Mouse (Mus musculus): ENCODE data around the gene Fyn. TPM values are rescaled to one million over a fixed set of nuclear protein-coding genes. Genes with fewer than 3 reads are reported as not detected.

Gene Fyn
- total and polyA plus RNA-seq, 2 experiments from 2014 or later: 10.8 to 24.1 TPM

DNA sequence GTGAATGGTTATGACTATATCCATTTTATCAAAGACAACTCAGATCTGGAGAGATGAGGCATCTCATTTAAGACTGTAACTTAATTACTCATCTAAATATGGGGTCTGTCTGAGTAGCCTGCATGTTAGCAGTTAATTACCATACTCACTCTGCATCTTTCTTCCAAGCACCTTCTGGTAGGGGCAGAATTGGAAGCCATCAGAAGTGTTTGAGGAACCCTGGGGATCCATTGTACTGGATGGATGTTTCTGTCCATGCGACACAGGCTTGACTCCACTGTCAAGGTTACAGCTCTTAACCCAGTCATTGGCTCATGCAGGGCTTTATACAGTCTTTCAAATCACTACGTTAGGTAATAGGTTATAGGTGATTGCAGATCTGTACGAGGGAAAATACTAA lies 57.4 kb downstream of the Fyn start:
- TF ChIP-seq CTCF (IDR thresholded peaks at IDR 0.05; ENCODE audit: low read depth) (no peak), EP300 (IDR thresholded peaks at IDR 0.05; ENCODE audit: low read depth) (no peak)
- Histone ChIP-seq H3K9ac (replicated peaks; ENCODE audit: low read depth, low read length) (no peak overlapping the region), H3K27me3 (ENCODE audit: control insufficient read depth, insufficient read depth, low read length) (no peaks in the 10 kb centered on the region), H3K9me3 (replicated peaks; ENCODE audit: control insufficient read depth, low read length) (no peaks in the 10 kb centered on the region), H3K4me1 (ENCODE audit: control insufficient read depth, insufficient read depth) (peaks cover 12% of the 10 kb centered on the region; the same call in 1 of the 2 replicates), H3K4me3 (ENCODE audit: low read depth, low read length) (no peak overlapping the region), H3K4me2 (ENCODE audit: low read depth, low read length) (no peak overlapping the region), H3K27ac (ENCODE audit: low read depth) (no peak overlapping the region), H3K36me3 (replicated peaks; ENCODE audit: control insufficient read depth, insufficient read depth, low read length) (peaks cover 3% of the 10 kb centered on the region; the same call in 1 of the 2 replicates)
- DNase-seq (ENCODE audit: low spot score) (no peak), ATAC-seq (ENCODE audit: insufficient read depth, low read depth) (no peak)
- 74% methylated on average over 3 of the region's 3 CpGs for WGBS

DNA sequence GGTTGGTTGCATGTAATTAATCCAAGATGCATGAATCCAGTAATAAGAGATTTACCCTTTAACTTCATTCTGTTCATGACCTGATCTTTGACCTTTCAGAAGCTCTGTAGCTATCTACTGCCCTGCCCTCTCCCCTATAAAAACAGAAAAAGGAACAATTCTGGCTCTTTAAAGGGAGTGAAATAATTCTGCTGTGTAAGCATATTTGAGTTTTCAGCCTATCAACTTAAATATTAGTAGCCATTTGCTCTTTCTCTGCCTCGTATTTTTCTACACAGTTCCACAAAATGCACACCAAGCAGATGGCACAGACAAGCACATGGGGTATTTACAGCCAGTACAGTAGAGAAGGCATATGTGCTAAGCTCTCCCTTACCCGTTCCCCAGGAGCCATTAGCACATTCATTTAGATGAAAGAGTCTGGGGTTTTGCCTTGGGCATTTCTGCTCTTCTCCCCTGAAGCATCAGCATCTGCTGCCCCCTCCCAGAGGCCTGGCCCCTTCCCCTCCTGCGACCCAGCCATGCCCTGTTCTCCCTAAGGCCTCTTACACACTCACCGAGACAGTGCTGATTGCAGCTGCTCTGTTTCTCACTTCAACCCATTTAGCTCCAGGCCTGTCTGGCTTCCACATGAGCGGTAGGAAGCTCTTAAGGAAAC lies 58.3 kb downstream of the Fyn start:
- H3K36me3 ChIP-seq (replicated peaks; ENCODE audit: control insufficient read depth, insufficient read depth, low read length): peaks cover 3% of the 10 kb centered on the region; the same call in 1 of the 2 replicates
- H3K4me1 ChIP-seq (ENCODE audit: control insufficient read depth, insufficient read depth): peaks cover 4% of the 10 kb centered on the region; the same call in 1 of the 2 replicates
- 58% methylated on average over 5 of the region's 5 CpGs for WGBS
- H3K27me3 ChIP-seq (ENCODE audit: control insufficient read depth, insufficient read depth, low read length): no peaks in the 10 kb centered on the region
- no peak overlapping the region for H3K9ac ChIP-seq (replicated peaks; ENCODE audit: low read depth, low read length)
- no peak overlapping the region for H3K27ac ChIP-seq (ENCODE audit: low read depth)
- no peak overlapping the region for H3K4me3 ChIP-seq (ENCODE audit: low read depth, low read length)
- TF ChIP-seq CTCF (IDR thresholded peaks at IDR 0.05; ENCODE audit: low read depth) (no peak), EP300 (IDR thresholded peaks at IDR 0.05; ENCODE audit: low read depth) (no peak)
- H3K4me2 ChIP-seq (ENCODE audit: low read depth, low read length): no peak overlapping the region
- DNase-seq (ENCODE audit: low spot score) (no peak), ATAC-seq (ENCODE audit: insufficient read depth, low read depth) (no peak)
- H3K9me3 ChIP-seq (replicated peaks; ENCODE audit: control insufficient read depth, low read length): no peaks in the 10 kb centered on the region

DNA sequence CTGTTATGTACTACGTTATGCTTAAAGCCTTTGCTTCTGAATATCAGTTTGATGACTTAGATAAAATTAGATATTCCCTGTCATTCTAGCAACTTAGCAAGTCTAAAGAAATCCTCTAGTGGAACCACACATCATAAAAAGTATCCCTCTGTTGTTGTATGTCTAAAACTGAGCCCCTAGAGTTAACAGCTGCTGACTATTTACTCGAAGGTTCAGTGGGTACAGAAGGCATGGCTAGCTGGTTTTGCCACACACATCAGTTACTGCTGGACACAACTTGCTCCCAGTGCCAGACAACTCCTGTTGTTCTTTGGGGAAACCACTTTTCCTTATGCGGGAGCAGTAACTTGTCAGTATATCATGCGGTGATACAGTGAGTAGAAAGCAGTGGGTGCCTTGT lies 61.0 kb downstream of the Fyn start:
- no peaks in the 10 kb centered on the region for H3K4me1 ChIP-seq (ENCODE audit: control insufficient read depth, insufficient read depth)
- no peak overlapping the region for H3K4me2 ChIP-seq (ENCODE audit: low read depth, low read length)
- TF ChIP-seq CTCF (IDR thresholded peaks at IDR 0.05; ENCODE audit: low read depth): no peak
- no peak for TF ChIP-seq EP300 (IDR thresholded peaks at IDR 0.05; ENCODE audit: low read depth)
- H3K27me3 ChIP-seq (ENCODE audit: control insufficient read depth, insufficient read depth, low read length): no peaks in the 10 kb centered on the region
- H3K9me3 ChIP-seq (replicated peaks; ENCODE audit: control insufficient read depth, low read length): no peaks in the 10 kb centered on the region
- peaks cover 3% of the 10 kb centered on the region; the same call in 1 of the 2 replicates for H3K36me3 ChIP-seq (replicated peaks; ENCODE audit: control insufficient read depth, insufficient read depth, low read length)
- no peak overlapping the region for H3K27ac ChIP-seq (ENCODE audit: low read depth)
- no peak for ATAC-seq (ENCODE audit: insufficient read depth, low read depth)
- no peak for DNase-seq (ENCODE audit: low spot score)
- WGBS: 85% methylated on average over 4 of the region's 4 CpGs
- H3K4me3 ChIP-seq (ENCODE audit: low read depth, low read length): no peak overlapping the region
- no peak overlapping the region for H3K9ac ChIP-seq (replicated peaks; ENCODE audit: low read depth, low read length)

DNA sequence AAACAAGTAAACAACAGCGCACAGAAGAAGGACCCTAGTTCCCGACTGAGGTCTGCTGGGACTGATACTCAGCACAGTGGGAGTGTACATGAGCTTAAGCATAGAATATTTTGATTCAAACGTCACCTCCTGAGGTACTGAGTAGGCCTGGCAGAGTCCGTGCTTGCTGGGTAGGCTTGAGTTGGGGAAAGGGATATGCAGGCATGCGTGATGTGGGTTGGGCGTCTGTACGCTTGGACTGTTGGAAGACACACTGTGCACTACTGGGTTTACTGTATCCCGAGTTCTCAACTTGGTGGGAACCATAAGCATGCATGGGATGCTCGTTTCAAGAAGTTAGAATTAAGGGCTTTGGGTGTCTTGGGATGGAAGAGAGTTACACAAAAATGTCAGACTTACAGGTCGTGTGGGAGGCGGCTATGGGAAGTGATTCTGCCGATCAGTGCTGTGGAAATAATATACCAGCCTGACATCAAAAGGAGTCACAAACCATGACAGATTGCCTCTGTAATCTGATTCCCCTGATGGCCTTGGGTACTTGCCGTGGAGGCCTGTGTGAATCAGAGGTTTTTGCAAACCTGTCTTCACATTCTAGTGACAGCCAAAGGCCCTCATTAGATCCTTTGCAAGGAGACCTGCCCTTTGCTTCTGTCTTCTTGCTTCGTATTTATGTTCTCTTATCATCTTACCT lies 61.6 kb downstream of the Fyn start:
- no peaks in the 10 kb centered on the region for H3K27me3 ChIP-seq (ENCODE audit: control insufficient read depth, insufficient read depth, low read length)
- no peak overlapping the region for H3K9ac ChIP-seq (replicated peaks; ENCODE audit: low read depth, low read length)
- no peaks in the 10 kb centered on the region for H3K4me1 ChIP-seq (ENCODE audit: control insufficient read depth, insufficient read depth)
- ATAC-seq (ENCODE audit: insufficient read depth, low read depth) (no peak), DNase-seq (ENCODE audit: low spot score) (no peak)
- no peak for TF ChIP-seq EP300 (IDR thresholded peaks at IDR 0.05; ENCODE audit: low read depth)
- TF ChIP-seq CTCF (IDR thresholded peaks at IDR 0.05; ENCODE audit: low read depth): no peak
- H3K4me3 ChIP-seq (ENCODE audit: low read depth, low read length): no peak overlapping the region
- H3K36me3 ChIP-seq (replicated peaks; ENCODE audit: control insufficient read depth, insufficient read depth, low read length): peaks cover 3% of the 10 kb centered on the region; the same call in 1 of the 2 replicates
- no peak overlapping the region for H3K27ac ChIP-seq (ENCODE audit: low read depth)
- H3K9me3 ChIP-seq (replicated peaks; ENCODE audit: control insufficient read depth, low read length): no peaks in the 10 kb centered on the region
- 79% methylated on average over 14 of the region's 14 CpGs for WGBS
- no peak overlapping the region for H3K4me2 ChIP-seq (ENCODE audit: low read depth, low read length)

DNA sequence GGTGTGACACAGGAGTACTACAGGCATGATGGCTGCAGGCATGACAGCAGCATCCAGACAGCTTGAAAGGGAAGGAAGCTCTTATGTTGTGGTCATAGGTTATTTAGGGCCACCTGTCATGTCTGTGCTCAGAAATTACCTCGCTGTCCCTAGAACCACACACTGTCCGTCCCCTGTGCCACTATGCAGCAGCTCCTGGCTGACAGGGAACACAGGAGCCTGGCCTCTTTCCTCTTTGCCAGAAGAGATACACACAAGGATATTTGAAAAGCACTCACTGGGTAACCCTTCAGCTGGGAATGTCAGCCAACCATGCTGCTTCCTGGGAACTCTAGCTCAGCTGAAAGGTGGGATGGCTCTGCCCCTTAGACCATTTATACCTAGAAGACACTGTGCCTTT lies 62.6 kb downstream of the Fyn start:
- H3K9ac ChIP-seq (replicated peaks; ENCODE audit: low read depth, low read length): no peak overlapping the region
- H3K4me1 ChIP-seq (ENCODE audit: control insufficient read depth, insufficient read depth): no peaks in the 10 kb centered on the region
- H3K27me3 ChIP-seq (ENCODE audit: control insufficient read depth, insufficient read depth, low read length): no peaks in the 10 kb centered on the region
- ATAC-seq (ENCODE audit: insufficient read depth, low read depth) (no peak), DNase-seq (ENCODE audit: low spot score) (no peak)
- no peaks in the 10 kb centered on the region for H3K36me3 ChIP-seq (replicated peaks; ENCODE audit: control insufficient read depth, insufficient read depth, low read length)
- no peak for TF ChIP-seq EP300 (IDR thresholded peaks at IDR 0.05; ENCODE audit: low read depth)
- TF ChIP-seq CTCF (IDR thresholded peaks at IDR 0.05; ENCODE audit: low read depth): no peak
- no peaks in the 10 kb centered on the region for H3K9me3 ChIP-seq (replicated peaks; ENCODE audit: control insufficient read depth, low read length)
- H3K4me2 ChIP-seq (ENCODE audit: low read depth, low read length): no peak overlapping the region
- WGBS: 61% methylated on average over 2 of the region's 2 CpGs
- H3K4me3 ChIP-seq (ENCODE audit: low read depth, low read length): no peak overlapping the region
- H3K27ac ChIP-seq (ENCODE audit: low read depth): no peak overlapping the region
